Mouse (Mus musculus) ES-CJ7 (cell line): ENCODE measurements around the gene Ccn1.

ENCODE experiments used
- DNase-seq: peaks from one replicate; pipeline ENCODE4 v3.0.0; 2011; ENCODE audit warnings: low read depth, low spot score

Gene Ccn1

GRCm38 (mm10) chr3:145650298-145651011 lies 674 bp upstream of the Ccn1 start:
- DNase-seq: peak; percentile 46

- peak; percentile 56 for DNase-seq
Measured at GRCm38 (mm10) chr3:145648991-145649851, 560 bp downstream of the Ccn1 start.

GRCm38 (mm10) chr3:145648097-145648931 lies 1.5 kb downstream of the Ccn1 start:
- peak; percentile 81 for DNase-seq

- no peak for DNase-seq
Measured at GRCm38 (mm10) chr3:145647416-145647815, 2.4 kb downstream of the Ccn1 start.

- DNase-seq: no peak
Measured at GRCm38 (mm10) chr3:145646666-145647065, 3.1 kb downstream of the Ccn1 start.

- no peak for DNase-seq
Measured at GRCm38 (mm10) chr3:145646009-145646408, 3.8 kb downstream of the Ccn1 start.

- no peak for DNase-seq
Measured at GRCm38 (mm10) chr3:145645463-145645862, 4.3 kb downstream of the Ccn1 start.

GRCm38 (mm10) chr3:145642861-145643260 lies 6.9 kb downstream of the Ccn1 start:
- DNase-seq: no peak

GRCm38 (mm10) chr3:145641878-145642277 lies 7.9 kb downstream of the Ccn1 start:
- DNase-seq: no peak

GRCm38 (mm10) chr3:145641036-145641685 lies 8.6 kb downstream of the Ccn1 start:
- no peak for DNase-seq

- DNase-seq: no peak
Measured at GRCm38 (mm10) chr3:145640583-145640982, 9.2 kb downstream of the Ccn1 start.

GRCm38 (mm10) chr3:145640170-145640569 lies 9.6 kb downstream of the Ccn1 start:
- no peak for DNase-seq

GRCm38 (mm10) chr3:145634002-145634710 lies 15.6 kb downstream of the Ccn1 start:
- no peak for DNase-seq

- DNase-seq: peak; percentile 76
Measured at GRCm38 (mm10) chr3:145632888-145633287, 16.9 kb downstream of the Ccn1 start.

GRCm38 (mm10) chr3:145628643-145629042 lies 21.1 kb downstream of the Ccn1 start:
- DNase-seq: no peak

GRCm38 (mm10) chr3:145627830-145628229 lies 22.0 kb downstream of the Ccn1 start:
- peak; percentile 59 for DNase-seq

- DNase-seq: no peak
Measured at GRCm38 (mm10) chr3:145626063-145626462, 23.7 kb downstream of the Ccn1 start.

GRCm38 (mm10) chr3:145625546-145625945 lies 24.2 kb downstream of the Ccn1 start:
- DNase-seq: no peak

- DNase-seq: no peak
Measured at GRCm38 (mm10) chr3:145624786-145625185, 25.0 kb downstream of the Ccn1 start.

GRCm38 (mm10) chr3:145623047-145623446 lies 26.7 kb downstream of the Ccn1 start:
- DNase-seq: no peak

- no peak for DNase-seq
Measured at GRCm38 (mm10) chr3:145621209-145621608, 28.6 kb downstream of the Ccn1 start.
